Mouse (Mus musculus) hindbrain, embryonic 12.5 days (tissue): Measurements from ENCODE around the gene Slitrk3. TPM values are rescaled to one million over a fixed set of nuclear protein-coding genes. Genes with fewer than 3 reads are reported as not detected.

ENCODE experiments used
- ATAC-seq: fragments of 200-750 bp; cut with Nextera tagmentation; 2 replicates; pipeline ENCODE4 v1.8.0; 2017; ENCODE audit warnings: moderate TSS enrichment; ENCODE audit not compliant: low FRiP score
- H3K27ac ChIP-seq: fragments of 300-500 bp; sonication (generic); 2 replicates; pipeline ENCODE4 v1.5.1; 2016; ENCODE audit warnings: mild to moderate bottlenecking
- H3K27me3 ChIP-seq: fragments of 300-500 bp; sonication (generic); 2 replicates; pipeline ENCODE4 v1.6.1; 2016; ENCODE audit warnings: mild to moderate bottlenecking
- H3K36me3 ChIP-seq: fragments of 300-500 bp; sonication (generic); 2 replicates; pipeline ENCODE4 v1.6.1; 2016; ENCODE audit warnings: mild to moderate bottlenecking
- H3K4me1 ChIP-seq: fragments of 300-500 bp; sonication (generic); 2 replicates; pipeline ENCODE4 v1.6.1; 2016
- H3K4me2 ChIP-seq: fragments of 300-500 bp; sonication (generic); replicated peaks from 2 replicates; pipeline ENCODE4 v1.6.1; 2016; ENCODE audit warnings: mild to moderate bottlenecking
- H3K4me3 ChIP-seq: fragments of 300-500 bp; sonication (generic); 2 replicates; pipeline ENCODE4 v1.5.1; 2016; ENCODE audit warnings: mild to moderate bottlenecking
- H3K9ac ChIP-seq: fragments of 300-500 bp; sonication (generic); 2 replicates; pipeline ENCODE4 v1.6.1; 2016; ENCODE audit warnings: mild to moderate bottlenecking, moderate library complexity
- H3K9me3 ChIP-seq: fragments of 300-500 bp; sonication (generic); replicated peaks from 2 replicates; pipeline ENCODE4 v1.6.1; 2016; ENCODE audit warnings: mild to moderate bottlenecking
- WGBS: fragments of 180-500 bp; shearing (Covaris S2); methylation state at CpG from one replicate; pipeline ENCODE4 v1.1.7; 2016; 5-methylcytosine and 5-hydroxymethylcytosine counted together
- polyA plus RNA-seq: library from polyadenylated mRNA; unstranded; fragments of >200 nt; fragmentation: Nextera tagmentation; extraction: Ambion mirVana; gene quantifications from 2 replicates; pipeline ENCODE4 v1.2.1, GENCODE M21; 2016

The Slitrk3 gene
- polyA plus RNA-seq, 1 experiment from 2014 or later: 9.0 TPM

DNA sequence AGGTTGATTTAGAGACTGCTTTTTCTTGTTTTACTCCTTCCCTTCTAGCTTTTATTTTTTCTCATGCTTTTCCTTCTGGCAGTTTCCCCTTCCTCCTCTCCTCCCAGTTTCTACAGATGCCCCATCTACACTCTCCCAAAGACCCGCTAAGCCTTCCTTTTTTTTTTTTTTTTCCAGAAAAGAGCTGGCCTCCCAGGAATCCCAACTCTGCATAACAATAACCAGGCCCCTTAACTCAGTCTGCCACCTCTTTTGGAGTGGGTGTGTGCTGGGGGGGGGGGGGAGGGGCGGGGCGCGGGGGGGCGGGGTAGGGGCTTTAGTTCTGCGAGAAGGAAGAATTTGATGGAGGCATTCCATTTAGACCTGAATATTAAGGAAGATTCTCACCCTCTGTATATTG, 51.6 kb downstream of the Slitrk3 start:
- 0 out of 2 replicates have a peak, but pooled peaks have one; percentile 46 for ATAC-seq
- WGBS: 7% methylated on average over 5 of the region's 6 CpGs
- no peaks in the 10 kb centered on the region for H3K9me3 ChIP-seq
- H3K27ac ChIP-seq: no peak overlapping the region
- H3K27me3 ChIP-seq: no peaks in the 10 kb centered on the region
- H3K4me3 ChIP-seq: no peak overlapping the region
- H3K9ac ChIP-seq: no peak overlapping the region
- no peaks in the 10 kb centered on the region for H3K36me3 ChIP-seq
- H3K4me1 ChIP-seq: no peaks in the 10 kb centered on the region
- H3K4me2 ChIP-seq: no peak overlapping the region

DNA sequence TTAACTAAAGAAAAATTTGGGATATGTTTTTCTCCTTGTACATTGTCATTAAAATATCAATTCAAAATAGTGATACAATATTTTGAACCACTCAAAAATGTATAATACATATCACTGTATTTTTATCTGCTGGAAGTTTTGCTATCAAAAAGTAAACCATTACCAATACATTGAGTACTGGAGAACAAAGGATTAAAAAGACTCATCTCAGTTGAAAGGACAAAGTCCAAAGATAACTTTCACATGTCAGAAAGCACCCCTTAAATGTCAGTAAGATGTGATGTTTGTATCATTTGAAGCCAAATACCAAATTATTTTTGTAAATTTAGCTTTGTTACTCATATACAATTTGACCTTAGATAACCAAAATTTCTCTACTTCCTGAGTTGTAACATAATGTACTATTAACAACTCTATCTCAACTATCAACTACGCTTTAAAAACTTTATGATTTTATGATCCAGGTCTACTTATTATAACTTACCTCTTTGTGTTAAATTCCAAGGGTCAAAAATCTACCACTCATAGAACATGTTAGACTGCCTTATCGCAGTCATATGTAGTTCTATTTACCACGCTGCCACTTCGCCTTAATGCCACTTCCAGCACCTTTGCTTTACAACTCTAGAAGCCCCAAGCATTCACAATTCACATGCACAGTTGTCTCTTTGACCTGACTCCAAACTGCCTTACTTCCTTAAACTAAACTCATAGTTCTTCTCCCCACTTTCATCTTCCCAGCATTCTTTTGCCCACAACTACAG, 54.5 kb downstream of the Slitrk3 start:
- Histone ChIP-seq H3K27me3 (no peaks in the 10 kb centered on the region), H3K27ac (no peak overlapping the region), H3K4me3 (no peak overlapping the region), H3K4me1 (no peaks in the 10 kb centered on the region), H3K9me3 (no peaks in the 10 kb centered on the region), H3K36me3 (no peaks in the 10 kb centered on the region), H3K4me2 (no peak overlapping the region), H3K9ac (no peak overlapping the region)
- WGBS: 92% methylated on average over 4 of the region's 4 CpGs
- ATAC-seq: no peak

DNA sequence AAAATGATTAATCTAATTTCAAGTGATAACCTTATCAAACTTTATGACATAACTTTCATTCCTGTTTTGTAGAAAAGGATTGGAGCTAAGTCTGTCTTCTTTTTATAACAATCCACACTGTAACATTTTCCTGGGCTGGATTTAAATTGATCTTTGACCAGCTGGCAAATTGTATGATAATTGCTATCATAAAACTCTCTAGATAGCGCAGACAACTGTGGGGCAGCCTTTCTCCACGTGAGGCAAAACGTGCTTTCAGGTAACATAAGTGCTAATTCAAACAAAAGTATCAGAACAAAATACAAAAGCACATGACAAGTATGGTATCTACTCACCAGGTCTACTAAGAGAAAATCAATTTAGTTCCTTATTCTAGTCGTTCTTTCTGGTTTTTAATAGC, 60.1 kb downstream of the Slitrk3 start:
- Histone ChIP-seq H3K27me3 (no peaks in the 10 kb centered on the region), H3K36me3 (no peaks in the 10 kb centered on the region), H3K4me2 (no peak overlapping the region), H3K9me3 (no peaks in the 10 kb centered on the region), H3K4me1 (no peaks in the 10 kb centered on the region), H3K27ac (no peak overlapping the region), H3K4me3 (no peak overlapping the region), H3K9ac (no peak overlapping the region)
- no peak for ATAC-seq
- 78% methylated on average over 4 of the region's 4 CpGs for WGBS

Other genes with a start within 250 kb of the Slitrk3 start
- gene Sis, start 89.9 kb downstream of the Slitrk3 start, polyA plus RNA-seq: not detected in 2 replicates